Mouse (Mus musculus): ENCODE measurements around the gene Syt5. TPM values are rescaled to one million over a fixed set of nuclear protein-coding genes. Genes with fewer than 3 reads are reported as not detected.
A peak's percentile ranks its signal among the peaks of the same experiment; 100 is the strongest.
"Not testable (repeated sequence)": the region's sequence is repeated elsewhere in the genome, so short reads cannot be mapped to it uniquely, and the experiment has no call there.

Gene Syt5
- total RNA-seq (2021) = 1 to 10 TPM; 6.4 to 9.5 TPM
- long read RNA-seq, experiment 1, partial matches to known transcripts = 0 of 10 reads
- long read RNA-seq, experiment 1, other reads (novel, unspliced or antisense) = 9 of 10 reads
- long read RNA-seq, experiment 2, partial matches to known transcripts = 0 of 5 reads
- long read RNA-seq, experiment 2, other reads (novel, unspliced or antisense) = 5 of 5 reads

- DNase-seq = no peak
Measured at GRCm38 (mm10) chr7:4547221-4547641, at the start of gene Syt5. Gene Syt5 (minus strand): TSS chr7:4547541.

GRCm38 (mm10) chr7:4597046-4597445, 49.7 kb upstream of the Syt5 start:
- DNase-seq = not testable (repeated sequence)

- DNase-seq = not testable (repeated sequence)
Measured at GRCm38 (mm10) chr7:4581481-4581880, 34.1 kb upstream of the Syt5 start.

- not testable (repeated sequence) for DNase-seq
Measured at GRCm38 (mm10) chr7:4572361-4572760, 25.0 kb upstream of the Syt5 start.

DNA sequence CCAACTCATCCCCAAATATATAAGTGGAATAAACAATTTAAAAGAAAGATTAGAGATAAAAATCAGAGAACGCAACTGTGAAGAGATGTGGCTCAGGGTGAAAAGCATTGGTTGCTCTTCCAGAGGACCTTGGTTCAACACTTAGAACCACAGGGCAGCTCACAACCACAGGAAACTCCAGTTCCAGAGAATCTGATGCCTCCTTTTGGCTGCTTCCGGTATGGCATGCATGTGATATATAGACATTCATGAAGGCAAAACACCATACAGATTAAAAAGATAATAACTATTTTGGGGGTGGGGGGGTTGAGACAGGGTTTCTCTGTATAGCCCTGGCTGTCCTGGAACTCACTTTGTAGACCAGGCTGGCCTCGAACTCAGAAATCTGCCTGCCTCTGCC, 15.3 kb upstream of the Syt5 start:
- DNase-seq = no peak

- DNase-seq = no peak
Measured at GRCm38 (mm10) chr7:4557167-4557560, 9.8 kb upstream of the Syt5 start.

GRCm38 (mm10) chr7:4556256-4557166, 9.2 kb upstream of the Syt5 start:
- peak; percentile 73 to 77 for DNase-seq

- DNase-seq = peak; percentile 75
Measured at GRCm38 (mm10) chr7:4546591-4547131, 680 bp downstream of the Syt5 start.

GRCm38 (mm10) chr7:4546050-4546449, 1.3 kb downstream of the Syt5 start:
- no peak for DNase-seq

GRCm38 (mm10) chr7:4542013-4542412, 5.3 kb downstream of the Syt5 start:
- DNase-seq = no peak

DNA sequence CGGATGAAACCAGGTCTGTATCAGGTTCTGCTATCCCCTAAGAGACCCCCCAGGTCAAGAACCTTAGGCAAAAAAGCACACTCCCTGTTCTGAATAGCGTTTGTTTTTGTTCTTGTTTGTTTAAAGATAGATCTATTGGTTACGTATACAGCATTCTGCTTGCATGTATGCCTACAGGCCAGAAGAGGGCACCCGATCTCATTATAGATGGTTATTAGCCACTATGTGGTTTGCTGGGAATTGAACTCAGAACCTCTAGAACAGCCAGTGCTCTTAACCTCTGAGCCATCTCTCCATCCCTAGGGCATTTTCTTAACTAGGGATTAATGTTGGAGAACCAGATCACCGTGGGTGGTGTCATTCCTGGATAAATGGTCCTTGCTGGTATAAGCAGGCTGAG, 6.0 kb downstream of the Syt5 start:
- DNase-seq = no peak

DNA sequence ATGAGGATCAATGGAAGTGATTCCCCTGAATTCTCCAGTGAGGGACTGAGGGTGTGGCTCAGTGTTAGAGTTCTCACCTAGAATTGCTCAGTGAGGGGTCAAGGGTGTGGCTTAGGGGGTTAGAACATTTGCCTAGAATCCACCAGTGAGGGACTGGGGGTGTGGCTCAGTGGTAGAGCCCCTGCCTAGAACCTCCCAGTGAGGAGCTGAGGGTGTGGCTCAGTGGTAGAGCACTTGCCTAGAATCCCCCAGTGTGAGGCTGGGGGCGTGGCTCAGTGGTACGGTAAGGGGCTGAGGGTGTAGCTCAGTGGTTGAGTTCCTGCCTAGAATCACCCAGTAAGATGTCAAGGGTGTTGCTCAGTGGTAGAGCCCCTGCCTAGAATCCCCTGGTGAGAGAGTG, 8.3 kb downstream of the Syt5 start:
- no peak for DNase-seq

- no peak for DNase-seq
Measured at GRCm38 (mm10) chr7:4537181-4537580, 10.2 kb downstream of the Syt5 start.

GRCm38 (mm10) chr7:4536369-4536768, 11.0 kb downstream of the Syt5 start:
- no peak for DNase-seq

DNA sequence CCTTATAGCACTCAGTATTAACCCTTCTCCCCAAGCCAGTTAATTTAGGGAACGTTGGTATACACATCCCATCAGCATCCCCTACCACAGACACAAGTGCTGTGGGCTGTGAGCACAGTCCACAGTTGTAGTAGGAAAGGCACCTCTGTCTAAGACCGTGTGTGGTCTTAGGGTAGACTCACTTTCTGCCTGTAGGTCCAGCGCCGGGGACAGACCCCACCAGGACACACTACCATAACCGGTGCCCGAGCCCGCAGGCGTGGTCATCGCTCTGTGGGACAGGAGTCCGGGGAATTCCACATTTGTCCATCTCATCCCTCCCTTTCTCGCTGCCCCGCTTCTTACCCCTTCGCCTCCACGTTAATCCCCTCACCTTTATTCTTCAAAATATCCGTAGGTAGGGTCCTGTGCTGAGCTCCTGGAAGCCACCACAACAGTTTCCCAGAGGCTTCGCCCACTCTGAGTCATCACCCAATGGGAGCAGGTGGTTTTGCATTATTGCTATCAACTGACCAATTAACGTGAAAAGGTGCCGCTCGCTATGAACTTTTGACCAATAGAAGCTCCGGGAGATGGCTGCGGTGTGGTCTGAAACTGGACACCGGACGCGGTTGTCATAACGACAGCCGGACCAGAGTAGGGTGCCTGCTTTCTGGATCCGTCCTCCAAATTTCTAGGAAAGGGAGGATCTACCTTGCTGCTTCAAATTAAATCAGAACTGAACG, 15.2 kb downstream of the Syt5 start, which contains the start of gene Dnaaf3:
Dnaaf3 (minus strand) TSS at position 449 of the 725 bp plus-strand sequence.
- peak; percentile 83 to 84 for DNase-seq

DNA sequence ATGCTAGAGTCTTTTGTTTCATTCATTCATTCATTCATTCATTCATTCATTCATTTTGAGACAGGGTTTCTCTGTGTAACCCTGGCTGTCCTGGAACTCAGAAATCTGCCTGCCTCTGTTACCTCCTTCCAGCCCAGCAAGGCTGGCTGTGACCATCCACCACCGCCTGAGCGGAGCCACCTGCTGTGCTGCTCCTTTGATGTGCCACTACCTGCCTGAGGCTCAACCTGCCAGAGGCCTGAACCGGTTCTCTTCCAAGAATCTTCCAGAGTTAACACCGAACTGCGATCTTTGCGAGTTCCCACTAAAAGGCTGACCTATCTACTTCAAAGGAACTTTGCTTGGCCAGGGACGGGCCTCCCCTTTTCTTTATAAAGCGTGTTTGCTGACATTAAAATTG, 17.2 kb downstream of the Syt5 start:
- DNase-seq = not testable (repeated sequence)

DNA sequence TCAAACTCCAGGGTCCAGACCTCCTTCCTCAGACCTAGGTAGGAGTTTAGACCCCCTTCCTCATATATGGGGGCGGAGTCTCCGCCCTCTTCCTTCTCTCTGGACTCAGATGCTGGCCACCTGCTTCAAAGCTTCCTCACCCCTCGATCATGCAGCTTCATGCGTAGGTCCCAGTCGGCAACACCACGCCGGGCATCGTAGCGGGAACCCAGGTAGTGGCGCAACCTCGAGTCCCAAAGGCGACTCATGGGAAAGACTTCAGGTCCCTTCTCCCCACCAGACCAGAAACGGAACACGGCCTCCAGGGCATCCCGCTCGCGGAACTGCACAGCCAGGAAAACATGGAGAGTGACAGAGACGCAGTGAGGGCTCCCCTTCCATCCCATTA, 20.0 kb downstream of the Syt5 start:
- DNase-seq = no peak

DNA sequence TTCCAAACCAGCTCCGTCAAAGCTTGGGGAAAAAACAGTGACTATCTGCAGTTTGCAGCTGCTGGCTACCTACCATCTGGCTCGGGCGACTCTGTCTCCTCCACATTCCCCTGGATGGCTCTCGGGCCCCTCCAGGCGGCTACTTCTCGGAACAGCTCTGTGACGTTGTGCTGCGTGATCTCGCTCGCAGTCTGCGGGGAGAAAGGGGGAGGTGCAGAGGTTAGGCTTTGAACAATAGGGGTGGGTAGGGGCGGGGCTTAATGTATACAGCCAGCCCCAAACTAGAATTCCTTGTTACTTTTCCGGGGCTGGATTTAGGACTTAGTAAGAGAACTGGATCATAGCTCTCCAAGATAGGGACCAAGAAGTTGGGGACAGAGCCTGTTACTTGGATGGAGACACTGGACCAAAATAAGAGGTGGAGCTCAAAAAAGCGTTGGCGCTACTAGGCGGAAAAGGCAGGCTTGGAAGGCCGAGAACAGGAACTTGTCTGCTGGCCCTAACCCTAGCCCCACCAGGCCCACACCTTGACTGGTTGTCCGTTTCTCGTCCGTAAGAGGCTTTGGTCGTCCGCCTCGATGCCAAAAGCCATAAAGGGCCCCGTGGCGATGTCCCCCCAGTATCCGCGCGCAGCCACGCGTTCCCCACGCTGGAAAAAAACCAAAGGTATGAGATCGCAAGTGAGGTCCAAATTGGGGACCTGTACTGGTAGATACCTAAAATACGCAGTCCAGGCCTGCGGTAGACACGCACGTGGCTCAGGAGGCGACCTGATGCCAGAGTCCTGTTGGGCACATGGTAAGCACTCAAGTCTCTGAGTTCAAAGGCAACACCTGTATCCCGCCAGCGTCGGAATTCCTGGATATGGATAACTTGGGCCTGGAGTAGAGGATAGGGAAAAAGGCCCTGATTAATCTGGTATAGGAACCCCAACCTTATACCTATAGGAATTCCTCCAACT, 20.7 kb downstream of the Syt5 start:
- DNase-seq = peak; percentile 62 to 76

DNA sequence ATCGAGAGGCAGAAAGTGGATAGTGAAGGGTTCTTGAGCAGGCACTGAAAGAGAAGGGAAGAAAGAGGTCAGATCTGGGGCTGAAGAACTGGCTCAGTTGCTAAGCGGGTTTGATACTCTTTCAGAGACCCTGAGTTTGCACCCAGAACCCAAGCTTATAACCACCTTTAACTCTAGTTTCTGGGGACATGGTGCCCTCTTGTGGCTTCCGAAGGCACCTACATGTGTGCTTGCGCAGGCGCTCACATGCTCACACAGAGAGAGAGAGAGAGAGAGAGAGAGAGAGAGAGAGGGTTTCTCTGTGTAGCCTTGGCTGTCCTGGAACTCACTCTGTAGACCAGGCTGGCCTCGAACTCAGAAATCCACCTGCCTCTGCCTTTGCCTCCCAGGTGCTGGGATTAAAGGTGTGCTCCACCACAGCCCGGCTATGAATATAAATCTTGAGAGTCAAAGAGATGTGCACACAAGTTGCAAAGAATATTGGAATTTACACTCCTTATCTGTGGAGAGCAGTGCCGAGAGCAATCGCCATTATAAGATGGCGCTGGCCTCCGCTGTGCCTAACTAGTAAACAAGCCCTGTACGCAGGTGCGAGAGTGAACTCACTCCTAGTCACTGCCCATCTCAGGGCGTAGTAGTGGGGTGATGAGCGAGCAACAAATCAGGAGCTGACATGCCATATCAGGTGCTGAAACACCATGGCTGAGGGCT, 23.0 kb downstream of the Syt5 start, which contains the start of gene Tnni3:
Tnni3 (minus strand) TSS at position 18 of the 711 bp plus-strand sequence.
- peak; percentile 27 to 50 for DNase-seq

Data from adrenal gland, postnatal 36 days (tissue).